Mouse (Mus musculus) layer of hippocampus, adult 8-10 months (tissue): ENCODE measurements at regions not wholly inside any gene's neighbourhood (a gene's known extent, or its start where the extent isn't known, plus 50 kb on each side); places are given as distances from the start of the nearest gene placed in this dataset.

Experiments used
- DNase-seq, 2 experiments: peaks; one replicate each; pipeline ENCODE4 v3.0.0; 2022; ENCODE audit warnings: low spot score in 2 of 2

- no peak for DNase-seq
Measured at GRCm38 (mm10) chr2:167823044-167823443, 108.8 kb upstream of the Ptpn1 start.

GRCm38 (mm10) chr2:167821186-167821585, 110.7 kb upstream of the Ptpn1 start:
- no peak for DNase-seq

GRCm38 (mm10) chr2:167818799-167819198, 113.1 kb upstream of the Ptpn1 start:
- no peak for DNase-seq

- DNase-seq: no peak
Measured at GRCm38 (mm10) chr2:167817030-167817429, 114.8 kb upstream of the Ptpn1 start.

- DNase-seq: no peak
Measured at GRCm38 (mm10) chr2:167815123-167815522, 116.7 kb upstream of the Ptpn1 start.

- DNase-seq: no peak
Measured at GRCm38 (mm10) chr2:167809256-167809655, 119.6 kb upstream of the Tmem189 start.

GRCm38 (mm10) chr2:167805629-167806304, 116.1 kb upstream of the Tmem189 start:
- no peak for DNase-seq

GRCm38 (mm10) chr2:167804493-167805227, 115.0 kb upstream of the Tmem189 start:
- DNase-seq: no peak

- DNase-seq: no peak
Measured at GRCm38 (mm10) chr2:167802494-167802893, 112.9 kb upstream of the Tmem189 start.

GRCm38 (mm10) chr2:167801389-167801788, 111.8 kb upstream of the Tmem189 start:
- DNase-seq: no peak

GRCm38 (mm10) chr2:167800648-167801245, 111.1 kb upstream of the Tmem189 start:
- DNase-seq: no peak

- DNase-seq: no peak
Measured at GRCm38 (mm10) chr2:167799629-167800387, 110.2 kb upstream of the Tmem189 start.

GRCm38 (mm10) chr2:167798969-167799513, 109.4 kb upstream of the Tmem189 start:
- no peak for DNase-seq

GRCm38 (mm10) chr2:167798076-167798782, 108.6 kb upstream of the Tmem189 start:
- no peak for DNase-seq

GRCm38 (mm10) chr2:167795491-167795890, 105.9 kb upstream of the Tmem189 start:
- no peak for DNase-seq

- DNase-seq: no peak
Measured at GRCm38 (mm10) chr2:167793916-167794315, 104.3 kb upstream of the Tmem189 start.

- no peak for DNase-seq
Measured at GRCm38 (mm10) chr2:167792753-167793152, 103.1 kb upstream of the Tmem189 start.

- no peak for DNase-seq
Measured at GRCm38 (mm10) chr2:167792330-167792729, 102.7 kb upstream of the Tmem189 start.

- peak in 1 of 2 experiments; percentile 26 for DNase-seq
Measured at GRCm38 (mm10) chr2:167789471-167789923, 99.9 kb upstream of the Tmem189 start.

- DNase-seq: no peak
Measured at GRCm38 (mm10) chr2:167786951-167787350, 97.3 kb upstream of the Tmem189 start.

- no peak for DNase-seq
Measured at GRCm38 (mm10) chr2:167784353-167784752, 94.7 kb upstream of the Tmem189 start.
